Mouse (Mus musculus): ENCODE measurements around the gene Tspan12. TPM values are rescaled to one million over a fixed set of nuclear protein-coding genes. Genes with fewer than 3 reads are reported as not detected.
A peak's percentile ranks its signal among the peaks of the same experiment; 100 is the strongest.

Tspan12 gene
- total and polyA plus RNA-seq, 3 experiments, result not detected

- peaks cover 0 to 46% of the 10 kb centered on the region in 2 experiments; a peak in 2 of 4 replicates for H3K36me3 ChIP-seq (ENCODE audit: control insufficient read depth in 1 of 2, insufficient read depth in 2 of 2, low read length in 2 of 2)
- H3K9ac ChIP-seq (ENCODE audit: control insufficient read depth, low read depth, low read length, poor library complexity, severe bottlenecking), result no peak overlapping the region
- H3K9me3 ChIP-seq (replicated peaks; ENCODE audit: insufficient read depth, low read length), result no peaks in the 10 kb centered on the region
- DNase-seq (ENCODE audit: low read depth, low spot score), result peak; percentile 32
- no peaks in the 10 kb centered on the region for H3K27me3 ChIP-seq (ENCODE audit: control insufficient read depth in 1 of 2, insufficient read depth in 2 of 2, low read length in 2 of 2)
- H3K4me1 ChIP-seq (ENCODE audit: control insufficient read depth in 1 of 2, insufficient read depth in 2 of 2, low read length in 2 of 2), result peaks cover 20 to 39% of the 10 kb centered on the region in 2 experiments
- H3K27ac ChIP-seq (ENCODE audit: control insufficient read depth, low read depth, low read length), result peak overlapping the region; percentile 58; the same call in 1 of the 2 replicates
- H3K79me2 ChIP-seq (ENCODE audit: control insufficient read depth, insufficient read depth, low read length, poor library complexity), result no peaks in the 10 kb centered on the region
- TF ChIP-seq GATA1 (IDR thresholded peaks at IDR 0.05; ENCODE audit: low read depth, low read length) (no peak), RCOR1 (IDR thresholded peaks at IDR 0.05; ENCODE audit: low read depth, low read length) (no peak), TAL1 (IDR thresholded peaks at IDR 0.05; ENCODE audit: low read length) (no peak), TCF12 (IDR thresholded peaks at IDR 0.05; ENCODE audit: low read depth, low read length) (no peak), ELF1 (IDR thresholded peaks at IDR 0.05; ENCODE audit: low read depth, low read length) (no peak), E2F4 (IDR thresholded peaks at IDR 0.05; ENCODE audit: borderline replicate concordance, low read depth, low read length) (no peak), TBP (IDR thresholded peaks at IDR 0.05; ENCODE audit: low read depth, low read length) (no peak), GABPA (IDR thresholded peaks at IDR 0.05; ENCODE audit: low read depth, low read length) (no peak), ZC3H11A (IDR thresholded peaks at IDR 0.05; ENCODE audit: low read depth, low read length) (no peak), RAD21 (IDR thresholded peaks at IDR 0.05; ENCODE audit: low read depth, low read length) (no peak), POLR2A (IDR thresholded peaks at IDR 0.05; ENCODE audit: control insufficient read depth in 1 of 2, insufficient read depth in 1 of 2, low read depth in 1 of 2, low read length in 2 of 2, poor library complexity in 1 of 2) (no peak), MEF2A (IDR thresholded peaks at IDR 0.05; ENCODE audit: extremely low read depth, insufficient replicate concordance, low read depth, low read length, poor library complexity, severe bottlenecking) (no peak), POLR2AphosphoS5 (IDR thresholded peaks at IDR 0.05; ENCODE audit: borderline replicate concordance, low read depth, low read length) (no peak), BHLHE40 (IDR thresholded peaks at IDR 0.05; ENCODE audit: borderline replicate concordance, low read depth, low read length) (no peak)
- no peak overlapping the region for H3K4me3 ChIP-seq (ENCODE audit: control insufficient read depth in 1 of 2, insufficient read depth in 1 of 2, low read depth in 2 of 2, low read length in 2 of 2)
Observed at GRCm38 (mm10) chr6:21790550-21791086, 61.7 kb downstream of the Tspan12 start.

GRCm38 (mm10) chr6:21790036-21790435 lies 62.3 kb downstream of the Tspan12 start:
- Histone ChIP-seq H3K4me1 (ENCODE audit: control insufficient read depth in 1 of 2, insufficient read depth in 2 of 2, low read length in 2 of 2) (peaks cover 26 to 43% of the 10 kb centered on the region in 2 experiments), H3K9me3 (replicated peaks; ENCODE audit: insufficient read depth, low read length) (no peaks in the 10 kb centered on the region), H3K36me3 (ENCODE audit: control insufficient read depth in 1 of 2, insufficient read depth in 2 of 2, low read length in 2 of 2) (peaks cover 0 to 52% of the 10 kb centered on the region in 2 experiments; a peak in 2 of 4 replicates), H3K4me3 (ENCODE audit: control insufficient read depth in 1 of 2, insufficient read depth in 1 of 2, low read depth in 2 of 2, low read length in 2 of 2) (no peak overlapping the region), H3K27ac (ENCODE audit: control insufficient read depth, low read depth, low read length) (peak overlapping the region; percentile 58), H3K27me3 (ENCODE audit: control insufficient read depth in 1 of 2, insufficient read depth in 2 of 2, low read length in 2 of 2) (no peaks in the 10 kb centered on the region), H3K9ac (ENCODE audit: control insufficient read depth, low read depth, low read length, poor library complexity, severe bottlenecking) (no peak overlapping the region), H3K79me2 (ENCODE audit: control insufficient read depth, insufficient read depth, low read length, poor library complexity) (no peaks in the 10 kb centered on the region)
- TF ChIP-seq MAX (IDR thresholded peaks at IDR 0.05; ENCODE audit: low read length) (no peak), TCF12 (IDR thresholded peaks at IDR 0.05; ENCODE audit: low read depth, low read length) (no peak), GATA1 (IDR thresholded peaks at IDR 0.05; ENCODE audit: low read depth, low read length) (no peak), GABPA (IDR thresholded peaks at IDR 0.05; ENCODE audit: low read depth, low read length) (no peak), NELFE (IDR thresholded peaks at IDR 0.05; ENCODE audit: low read depth, low read length) (no peak), ZNF384 (IDR thresholded peaks at IDR 0.05; ENCODE audit: low read depth, low read length) (no peak), USF1 (IDR thresholded peaks at IDR 0.05; ENCODE audit: low read depth, low read length) (no peak), CHD2 (IDR thresholded peaks at IDR 0.05; ENCODE audit: low read length) (no peak), POLR2AphosphoS2 (IDR thresholded peaks at IDR 0.05; ENCODE audit: low read length) (no peak), MYB (IDR thresholded peaks at IDR 0.05; ENCODE audit: low read depth, low read length) (no peak), E2F4 (IDR thresholded peaks at IDR 0.05; ENCODE audit: borderline replicate concordance, low read depth, low read length) (no peak), MAFK (IDR thresholded peaks at IDR 0.05; ENCODE audit: borderline replicate concordance, low read depth, low read length) (no peak), TAL1 (IDR thresholded peaks at IDR 0.05; ENCODE audit: low read length) (no peak)
- peak; percentile 45 for DNase-seq (ENCODE audit: low read depth, low spot score)
